Mouse (Mus musculus) spleen, adult 12 weeks (tissue): Measurements from ENCODE around the gene Bend7.

Experiments
- DNase-seq: peaks from one replicate; pipeline ENCODE4 v3.0.0; 2022; ENCODE audit warnings: low spot score

Bend7 gene

DNA sequence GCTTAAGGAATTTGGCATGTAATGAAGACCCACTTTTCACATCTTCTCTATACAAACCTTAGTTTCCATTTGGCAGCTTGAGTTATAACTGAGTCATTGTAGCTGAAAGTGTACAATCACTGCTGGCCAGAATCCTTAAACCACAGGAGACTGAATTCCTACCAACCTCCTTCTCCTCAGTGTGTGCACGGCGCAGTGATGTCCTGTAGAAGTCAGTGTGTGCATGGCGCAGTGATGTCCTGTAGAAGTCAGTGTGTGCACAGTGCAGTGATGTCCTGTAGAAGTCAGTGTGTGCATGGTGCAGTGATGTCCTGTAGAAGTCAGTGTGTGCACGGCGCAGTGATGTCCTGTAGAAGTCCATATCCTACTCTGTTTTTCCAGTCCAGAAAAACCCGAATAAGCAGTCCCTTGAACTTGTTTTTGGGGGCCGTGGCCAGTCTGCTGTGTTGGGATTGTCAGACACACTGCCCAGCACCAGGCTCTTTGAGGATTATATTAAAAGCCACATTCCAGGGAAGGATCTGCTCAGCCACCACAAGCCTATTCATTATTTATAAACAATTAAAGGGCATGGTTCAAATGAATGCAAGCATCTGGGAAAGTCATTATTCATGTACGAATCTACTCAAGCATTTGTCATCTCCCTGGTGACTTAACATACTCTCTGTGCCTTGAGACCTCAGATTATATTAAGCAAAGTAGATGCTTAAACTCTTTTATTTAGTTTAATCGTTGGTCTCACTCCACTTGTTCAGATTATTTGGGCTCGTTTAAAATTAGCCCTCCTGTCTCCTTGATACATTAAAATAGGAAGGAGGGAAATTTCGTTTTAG lies 65.4 kb downstream of the Bend7 start:
- DNase-seq, result no peak

DNA sequence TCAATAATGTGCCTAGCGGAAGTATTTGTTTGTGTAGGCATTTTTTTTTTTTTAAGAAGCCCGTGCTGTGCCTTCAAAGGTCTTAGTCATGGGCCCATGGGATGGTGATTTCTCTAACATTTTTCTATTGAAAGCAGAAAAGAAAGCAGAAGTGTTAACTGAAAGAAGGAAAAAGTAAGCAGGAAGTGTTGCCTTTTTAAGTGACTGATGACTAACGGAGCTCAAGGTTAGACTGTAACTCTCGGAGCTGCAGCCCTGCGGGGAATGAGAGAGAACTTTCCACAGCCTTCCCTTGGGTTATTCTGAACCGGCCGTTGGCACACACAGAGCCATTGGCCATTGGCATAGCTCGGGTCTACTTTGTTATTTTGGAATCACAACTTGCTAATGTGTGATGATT lies 66.4 kb downstream of the Bend7 start:
- DNase-seq, result no peak

DNA sequence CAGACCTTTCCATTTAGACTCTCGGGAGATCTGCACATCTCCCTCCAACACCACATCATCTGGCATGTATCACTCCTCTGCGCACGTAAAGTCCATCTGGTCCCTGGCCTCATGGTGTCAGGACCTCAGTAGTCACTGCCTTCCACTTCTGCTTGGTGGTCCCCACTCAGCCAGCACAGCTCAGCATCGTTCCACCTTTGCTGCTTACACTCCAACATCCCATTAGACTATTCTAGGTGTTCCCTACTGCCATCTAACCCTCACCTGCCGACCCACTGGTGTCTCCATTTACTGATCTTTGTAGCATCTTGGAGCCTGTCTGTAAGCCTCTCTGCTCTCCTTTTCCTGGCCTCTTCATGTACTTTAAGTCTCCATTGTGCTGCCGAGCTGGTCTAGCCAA lies 67.4 kb downstream of the Bend7 start:
- no peak for DNase-seq

DNA sequence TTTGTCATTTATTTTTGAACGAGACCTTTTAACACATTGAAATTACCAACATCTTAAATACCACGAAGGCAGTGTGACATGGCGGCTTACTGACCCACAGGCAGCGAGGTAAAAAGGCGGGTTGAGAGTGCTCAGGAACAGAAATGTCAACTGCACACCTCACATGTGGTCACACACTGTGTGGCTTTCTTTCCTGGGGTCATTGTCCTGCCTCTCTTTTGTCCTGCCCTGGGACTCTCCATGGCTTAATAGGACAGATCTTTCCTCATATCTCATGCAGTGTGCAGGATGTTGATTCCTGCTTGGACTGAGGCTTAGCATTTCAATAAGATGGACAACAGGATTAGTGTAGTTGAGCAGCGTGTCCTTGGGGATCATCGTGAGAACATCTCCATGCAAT lies 69.6 kb downstream of the Bend7 start:
- no peak for DNase-seq

DNA sequence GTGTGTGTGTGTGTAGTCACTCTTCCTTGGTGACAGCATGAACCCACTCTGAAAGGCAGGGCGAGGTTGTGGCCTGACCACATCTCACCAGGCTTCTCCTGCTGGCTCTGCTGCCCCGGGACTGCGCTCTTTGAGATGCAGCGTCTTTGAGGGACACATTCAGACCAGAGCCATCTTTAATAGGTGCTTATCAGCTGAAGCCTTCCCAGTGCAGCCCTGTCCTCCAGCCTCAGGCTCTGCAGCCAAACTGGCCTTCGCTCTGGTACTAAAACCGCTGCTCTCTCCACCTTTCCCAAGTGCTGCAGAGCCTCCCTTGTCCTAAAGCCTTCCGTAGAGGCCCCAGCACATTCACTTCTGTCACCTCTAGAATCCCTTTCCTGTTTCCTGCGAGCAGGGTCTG lies 74.0 kb downstream of the Bend7 start:
- DNase-seq, result no peak

DNA sequence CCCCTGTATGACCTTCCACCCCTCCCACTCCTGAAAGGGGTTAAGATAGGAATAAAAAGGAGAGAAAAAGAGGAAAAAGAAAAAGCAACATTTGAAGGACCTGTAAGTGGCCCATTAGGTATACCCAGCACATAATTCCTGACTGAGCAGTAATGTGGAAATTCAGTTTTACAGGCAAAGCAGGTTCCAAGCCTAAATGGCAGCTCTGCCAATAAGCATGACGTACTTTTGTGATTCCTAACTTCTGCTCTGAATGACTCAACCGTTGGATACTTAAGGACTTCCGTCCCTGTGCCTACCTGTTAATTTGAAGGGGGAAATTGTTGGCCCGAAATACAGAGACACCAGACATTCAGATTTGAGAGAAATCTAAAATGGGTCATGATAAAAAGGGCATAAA lies 74.9 kb downstream of the Bend7 start:
- DNase-seq, result no peak

DNA sequence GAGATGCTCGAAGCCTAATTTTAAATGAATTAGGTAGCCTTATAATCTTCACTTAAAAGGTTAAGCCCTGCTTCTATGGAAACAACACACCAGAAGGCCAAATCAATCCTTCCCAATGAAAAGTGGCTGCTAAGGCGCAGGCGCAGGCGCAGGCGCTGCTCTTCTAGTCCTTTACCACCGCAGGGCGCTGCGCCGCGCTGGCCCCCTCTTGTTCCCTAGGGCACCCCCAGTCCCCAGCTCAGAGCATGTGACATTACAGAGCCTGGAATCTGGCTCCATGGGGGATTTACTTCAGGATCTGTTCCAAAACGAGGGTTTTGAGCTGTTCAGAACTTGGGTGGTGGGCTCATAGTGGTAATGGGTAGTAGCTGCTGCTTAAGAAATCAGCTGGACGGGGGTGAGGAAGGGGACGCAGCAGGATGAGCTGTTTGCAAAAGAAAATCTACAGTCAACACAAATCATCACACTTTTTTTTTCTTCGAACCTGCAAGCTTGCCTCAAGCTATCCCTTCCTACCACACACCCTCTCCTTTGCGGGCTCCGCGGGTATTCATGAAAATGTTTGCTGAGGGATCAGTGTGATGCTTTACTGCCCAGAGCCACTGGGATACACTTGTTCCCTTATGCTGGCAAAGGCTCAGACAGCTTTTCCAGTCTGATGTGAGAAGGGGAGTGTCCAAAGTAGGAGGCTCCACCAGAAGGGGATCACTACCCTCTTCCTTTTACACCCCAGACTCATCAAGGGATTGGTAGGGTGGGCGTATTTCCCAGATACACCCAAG lies 85.0 kb downstream of the Bend7 start:
- no peak for DNase-seq

DNA sequence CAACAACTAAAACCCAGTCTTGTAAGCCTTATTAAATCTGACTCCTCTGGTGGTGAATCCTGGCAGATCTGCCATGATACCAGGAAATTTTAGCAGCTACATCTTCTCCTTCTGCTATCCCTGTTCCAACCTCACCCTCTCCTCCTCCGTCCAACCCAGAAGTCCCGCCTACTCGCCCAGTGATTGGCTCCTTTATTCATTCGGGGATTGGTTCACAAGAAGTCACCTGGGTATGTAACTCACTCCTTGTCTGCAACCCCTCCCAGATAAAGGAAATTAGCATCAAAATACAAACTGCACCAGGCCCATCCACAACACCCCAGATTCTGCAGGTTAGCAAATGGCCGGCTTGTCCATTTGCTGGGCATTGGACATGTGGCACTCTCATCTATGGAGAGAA lies 98.7 kb downstream of the Bend7 start:
- DNase-seq, result no peak

DNA sequence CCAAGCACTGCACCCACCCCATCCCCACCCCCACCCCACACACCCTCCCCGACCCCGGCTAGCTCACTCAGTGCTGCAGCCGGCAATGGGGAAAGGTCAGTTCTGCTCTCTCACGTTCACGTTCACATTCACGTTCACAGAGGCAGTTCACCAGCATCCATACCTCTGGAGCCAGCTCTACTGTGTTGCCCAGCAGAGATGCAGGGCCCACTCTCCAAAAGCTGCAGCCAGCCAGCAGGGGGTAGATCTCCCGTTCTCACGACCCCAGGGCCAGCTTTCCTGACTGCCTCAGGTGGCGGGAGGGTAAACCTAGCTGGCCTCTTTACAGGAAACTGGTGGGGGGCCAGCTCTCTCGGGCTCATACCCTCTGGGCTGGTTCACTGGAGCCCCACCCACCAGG lies 100.0 kb downstream of the Bend7 start:
- no peak for DNase-seq

DNA sequence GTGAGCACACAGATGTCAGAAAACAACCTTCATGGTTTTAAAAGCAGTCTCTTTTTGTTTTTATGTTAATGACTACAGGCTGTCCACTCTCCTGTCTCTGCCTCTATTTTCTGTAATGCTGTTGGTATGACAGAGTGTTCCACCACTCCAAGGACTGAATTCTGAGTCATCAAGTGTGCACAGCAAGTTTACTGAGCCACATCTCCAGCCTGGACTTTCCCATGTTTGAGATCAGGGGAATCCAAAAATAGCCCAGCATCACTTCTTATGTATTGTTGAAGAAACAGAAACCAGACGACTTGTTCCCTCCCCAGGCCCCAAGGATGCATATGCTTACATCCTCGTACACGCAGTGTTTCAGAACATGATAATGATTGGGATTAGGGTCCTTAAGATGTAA lies 102.6 kb downstream of the Bend7 start:
- DNase-seq, result no peak

DNA sequence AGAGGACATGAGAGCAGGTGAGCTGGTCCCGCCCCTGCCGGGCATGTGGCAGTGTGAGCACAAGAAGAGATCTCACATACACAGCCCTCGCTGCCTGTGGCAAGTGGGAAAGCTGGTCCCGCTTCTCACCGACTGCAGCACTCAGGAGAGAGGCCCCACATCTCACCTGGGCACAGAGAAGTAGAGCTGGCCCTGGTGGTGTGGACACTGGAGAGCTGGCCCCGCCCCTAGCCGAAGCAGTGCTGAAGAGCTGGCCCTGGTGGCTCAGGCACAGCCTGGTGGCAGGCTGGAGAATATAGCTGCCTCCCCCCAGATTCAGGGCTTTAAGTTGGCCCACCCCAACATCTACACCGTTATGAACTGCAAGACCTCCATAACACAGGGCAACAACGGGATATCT lies 106.4 kb downstream of the Bend7 start:
- DNase-seq, result no peak

DNA sequence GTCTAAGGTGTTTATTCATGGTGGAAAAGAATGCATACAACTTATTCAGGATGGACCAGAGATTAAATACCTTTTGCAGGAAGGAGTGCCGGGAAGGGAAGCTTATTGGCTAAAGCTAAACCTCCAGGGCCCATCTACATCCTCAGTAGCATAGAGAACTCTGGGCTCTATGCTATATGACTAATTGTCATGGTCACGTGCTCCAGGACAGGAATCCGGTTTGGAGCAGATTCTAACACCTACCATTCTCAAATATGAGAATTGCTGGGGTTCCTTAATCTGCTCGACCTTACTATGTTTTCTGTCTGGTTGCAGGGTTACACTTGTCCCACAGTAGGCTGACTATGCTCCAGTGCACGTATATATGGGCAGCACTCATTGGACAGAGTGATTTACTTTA lies 110.4 kb downstream of the Bend7 start:
- DNase-seq, result no peak

DNA sequence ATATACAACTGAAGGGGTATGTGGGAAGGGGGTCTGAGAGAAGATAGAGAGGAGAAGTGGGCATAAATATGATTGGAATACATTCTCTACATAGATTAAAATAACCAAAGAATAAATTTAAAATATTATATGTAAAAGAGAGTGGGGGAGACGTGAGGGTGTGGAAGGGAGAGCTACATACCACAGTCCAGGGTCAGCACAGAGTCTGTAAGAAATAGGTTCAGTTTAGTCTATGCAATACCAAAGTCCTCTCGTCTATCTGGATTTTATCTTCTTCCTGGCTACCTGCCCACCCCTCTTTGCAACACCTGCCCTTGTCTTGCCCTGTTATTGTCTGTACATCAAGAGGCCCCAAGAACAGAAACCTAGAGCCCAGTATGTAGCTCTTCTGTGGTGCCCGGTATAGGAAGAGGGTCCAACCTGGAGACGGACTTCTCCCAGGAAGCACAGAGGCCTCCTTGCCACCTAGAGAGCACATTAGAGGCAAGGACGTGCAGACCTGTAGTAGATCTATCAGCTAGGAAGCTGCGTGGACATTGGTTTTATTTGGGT lies 110.9 kb downstream of the Bend7 start:
- DNase-seq, result no peak

DNA sequence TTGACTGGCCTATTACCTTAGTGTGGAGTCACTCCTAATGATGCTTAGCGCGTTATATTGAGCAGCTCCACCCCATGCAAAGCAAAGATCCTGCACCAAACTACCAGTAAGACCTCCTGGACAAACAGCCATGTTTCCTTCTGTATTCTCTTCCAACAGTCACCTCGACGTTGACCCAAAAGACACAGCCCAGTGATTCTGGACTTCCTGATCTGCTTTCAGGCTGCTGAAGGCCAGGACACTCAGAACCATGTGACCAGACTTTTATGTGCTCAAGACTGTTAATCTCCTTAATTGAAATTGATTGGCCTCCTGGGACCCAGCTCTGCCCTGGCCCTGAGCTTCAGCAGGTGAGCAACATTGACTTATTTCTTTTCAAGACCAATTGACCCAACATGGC lies 111.4 kb downstream of the Bend7 start:
- no peak for DNase-seq

DNA sequence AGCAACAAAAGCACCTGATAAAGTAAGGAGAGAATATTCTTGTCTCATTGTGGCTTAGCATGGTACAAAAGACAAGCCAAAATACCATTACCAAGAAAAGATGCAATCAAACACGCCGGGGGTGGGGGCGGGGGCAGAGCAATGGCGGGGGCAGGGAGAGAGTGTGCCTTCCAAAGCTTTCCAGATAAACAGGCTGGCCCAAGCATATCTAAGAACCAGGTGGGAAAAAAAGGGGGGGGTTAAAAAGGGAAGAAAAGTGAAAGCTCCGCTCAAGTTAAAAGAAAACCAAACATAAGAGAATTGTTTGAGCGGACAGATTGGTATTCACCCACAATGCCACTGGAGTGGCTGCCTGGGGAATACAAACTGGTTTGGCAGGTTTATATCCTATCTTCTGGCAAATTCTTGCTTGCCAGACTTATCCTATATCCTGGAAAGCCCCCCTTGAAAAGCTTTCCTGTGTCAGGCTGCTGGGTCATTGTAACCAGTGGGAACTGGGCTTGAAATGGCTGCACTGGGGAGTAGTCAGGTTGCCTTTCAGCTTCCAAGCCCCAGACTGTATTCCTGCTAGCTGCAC lies 111.9 kb downstream of the Bend7 start:
- DNase-seq, result no peak

DNA sequence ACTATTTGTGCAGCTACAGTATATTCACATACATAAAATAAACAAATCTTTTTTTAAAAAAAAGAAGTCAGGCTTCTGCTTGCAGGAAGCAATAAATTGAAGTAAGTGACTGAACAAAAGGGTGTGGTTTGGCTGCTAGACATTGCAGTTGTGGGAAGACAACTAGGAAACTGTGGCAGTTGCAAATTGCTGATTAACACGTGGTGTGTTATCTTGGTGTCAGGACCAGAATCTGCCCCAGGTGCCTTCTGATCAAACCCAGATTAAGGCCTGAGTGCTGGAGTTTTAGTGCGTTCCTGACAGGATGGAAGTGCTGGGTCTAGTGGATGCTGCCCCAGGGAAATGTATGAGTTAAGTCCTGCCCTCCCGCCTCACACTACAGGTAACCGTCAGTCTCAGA lies 113.9 kb downstream of the Bend7 start:
- no peak for DNase-seq

DNA sequence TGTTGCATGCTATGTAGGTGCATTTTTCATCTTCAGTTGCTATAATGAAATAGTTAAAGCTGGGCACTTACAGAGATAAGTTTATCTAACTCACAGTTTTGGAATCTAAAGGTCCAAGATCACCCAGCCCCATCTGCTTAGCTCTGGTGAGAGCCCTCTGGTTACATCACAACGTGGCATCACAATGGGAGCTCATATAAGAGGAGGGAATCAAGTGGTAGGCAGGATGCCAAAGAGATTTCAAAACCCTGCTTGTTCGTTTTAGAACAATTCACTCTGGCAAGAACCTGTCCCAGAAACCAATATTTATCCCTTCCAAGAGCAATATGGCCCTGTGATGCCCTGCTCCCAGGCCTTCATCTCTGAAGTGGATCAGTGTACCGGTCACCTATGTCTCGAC lies 114.5 kb downstream of the Bend7 start:
- no peak for DNase-seq

DNA sequence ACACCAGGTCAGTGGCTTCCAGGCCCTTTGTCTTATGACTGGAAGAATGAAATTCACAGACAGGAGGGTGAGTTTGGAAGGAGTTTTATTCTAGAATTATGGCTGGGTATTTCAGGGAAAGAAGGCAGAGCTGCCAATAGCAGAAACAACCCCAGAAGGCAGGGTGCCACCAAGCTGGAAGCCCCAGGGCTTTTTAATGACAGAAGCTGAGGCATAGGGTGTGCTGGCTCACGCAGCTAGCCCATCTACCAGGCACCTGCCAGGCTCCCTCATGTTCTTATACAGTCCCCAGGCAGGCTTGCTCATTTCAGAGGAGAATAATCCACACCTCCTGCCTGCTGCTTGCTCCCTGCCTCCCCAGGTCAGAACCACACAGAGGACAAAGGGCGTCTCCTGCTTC lies 131.8 kb downstream of the Bend7 start:
- no peak for DNase-seq
